Mouse (Mus musculus): ENCODE data around the gene Mok. TPM values are rescaled to one million over a fixed set of nuclear protein-coding genes. Genes with fewer than 3 reads are reported as not detected.

Gene Mok
- total RNA-seq, 2 experiments from 2014 or later, result 9.8 to 9.9 TPM

GRCm38 (mm10) chr12:110850010-110850928, 9.5 kb upstream of the Mok start, which contains the start of gene Zfp839:
Zfp839 (plus strand) TSS chr12:110850253.
- peak; percentile 87 to 91 for DNase-seq (ENCODE audit: low spot score in 2 of 2)

GRCm38 (mm10) chr12:110846191-110846765, 5.5 kb upstream of the Mok start:
- no peak for DNase-seq (ENCODE audit: low spot score in 2 of 2)

- peak; percentile 79 to 81 for DNase-seq (ENCODE audit: low spot score in 2 of 2)
Observed at GRCm38 (mm10) chr12:110845131-110845880, 4.6 kb upstream of the Mok start.

- peak in 1 of 2 experiments; percentile 32 for DNase-seq (ENCODE audit: low spot score in 2 of 2)
Observed at GRCm38 (mm10) chr12:110844227-110845130, 3.7 kb upstream of the Mok start.

GRCm38 (mm10) chr12:110843194-110844048, 2.7 kb upstream of the Mok start:
- DNase-seq (ENCODE audit: low spot score in 2 of 2), result peak; percentile 90

- no peak for DNase-seq (ENCODE audit: low spot score in 2 of 2)
Observed at GRCm38 (mm10) chr12:110841731-110842493, 1.2 kb upstream of the Mok start.

GRCm38 (mm10) chr12:110837850-110838249, 2.9 kb downstream of the Mok start:
- DNase-seq (ENCODE audit: low spot score in 2 of 2), result no peak

- DNase-seq (ENCODE audit: low spot score in 2 of 2), result no peak
Observed at GRCm38 (mm10) chr12:110837192-110837841, 3.4 kb downstream of the Mok start.

GRCm38 (mm10) chr12:110836729-110837128, 4.0 kb downstream of the Mok start:
- DNase-seq (ENCODE audit: low spot score in 2 of 2), result no peak

GRCm38 (mm10) chr12:110835182-110835581, 5.6 kb downstream of the Mok start:
- DNase-seq (ENCODE audit: low spot score in 2 of 2), result no peak

GRCm38 (mm10) chr12:110830293-110831024, 10.3 kb downstream of the Mok start:
- no peak for DNase-seq (ENCODE audit: low spot score in 2 of 2)

GRCm38 (mm10) chr12:110828908-110829307, 11.8 kb downstream of the Mok start:
- DNase-seq (ENCODE audit: low spot score in 2 of 2), result no peak

- no peak for DNase-seq (ENCODE audit: low spot score in 2 of 2)
Observed at GRCm38 (mm10) chr12:110822366-110822765, 18.4 kb downstream of the Mok start.

GRCm38 (mm10) chr12:110821787-110822186, 19.0 kb downstream of the Mok start:
- no peak for DNase-seq (ENCODE audit: low spot score in 2 of 2)

- DNase-seq (ENCODE audit: low spot score in 2 of 2), result no peak
Observed at GRCm38 (mm10) chr12:110819367-110819766, 21.4 kb downstream of the Mok start.

GRCm38 (mm10) chr12:110816833-110817232, 23.9 kb downstream of the Mok start:
- no peak for DNase-seq (ENCODE audit: low spot score in 2 of 2)

GRCm38 (mm10) chr12:110814924-110815323, 25.8 kb downstream of the Mok start:
- no peak for DNase-seq (ENCODE audit: low spot score in 2 of 2)

- DNase-seq (ENCODE audit: low spot score in 2 of 2), result no peak
Observed at GRCm38 (mm10) chr12:110813624-110814023, 27.1 kb downstream of the Mok start.
